Mouse (Mus musculus) thymus, adult 2 months (tissue): ENCODE measurements around the gene Flot2. TPM values are rescaled to one million over a fixed set of nuclear protein-coding genes. Genes with fewer than 3 reads are reported as not detected.
A peak's percentile ranks its signal among the peaks of the same experiment; 100 is the strongest.

Experiments used
- DNase-seq: peaks from one replicate; pipeline ENCODE4 v3.0.0; 2021
- H3K27ac ChIP-seq: fragments of 200-500 bp; 2 replicates; pipeline ENCODE4 v1.5.1; 2012; ENCODE audit warnings: low read length, control low read depth; ENCODE audit not compliant: control insufficient read depth, insufficient read depth
- H3K27me3 ChIP-seq: fragments of 200-500 bp; 2 replicates; pipeline ENCODE4 v1.6.1; 2012; ENCODE audit warnings: mild to moderate bottlenecking, low read length, moderate library complexity, mixed read lengths; ENCODE audit not compliant: control insufficient read depth, insufficient read depth
- H3K36me3 ChIP-seq: fragments of 200-500 bp; 2 replicates; pipeline ENCODE4 v1.6.1; 2012; ENCODE audit warnings: mild to moderate bottlenecking, low read length, moderate library complexity; ENCODE audit not compliant: control insufficient read depth, insufficient read depth
- H3K4me1 ChIP-seq: fragments of 200-500 bp; replicated peaks from 2 replicates; pipeline ENCODE4 v1.6.1; 2012; ENCODE audit warnings: low read length; ENCODE audit not compliant: control insufficient read depth, insufficient read depth
- H3K4me3 ChIP-seq: fragments of 200-500 bp; 2 replicates; pipeline ENCODE4 v1.5.1; 2012; ENCODE audit warnings: mild to moderate bottlenecking, low read length, control low read depth, moderate library complexity; ENCODE audit not compliant: control insufficient read depth, insufficient read depth
- CTCF ChIP-seq: fragments of 200-500 bp; IDR thresholded peaks from 2 replicates; pipeline ENCODE4 v1.5.1; 2012; ENCODE audit warnings: mild to moderate bottlenecking, control low read depth, low read length, moderate library complexity, borderline replicate concordance; ENCODE audit not compliant: control insufficient read depth, poor library complexity, insufficient read depth; ENCODE audit errors: extremely low read depth
- POLR2A ChIP-seq: fragments of 200-500 bp; IDR thresholded peaks from 2 replicates; pipeline ENCODE4 v1.6.1; 2012; ENCODE audit warnings: mild to moderate bottlenecking, low read length, control low read depth, moderate library complexity; ENCODE audit not compliant: control insufficient read depth, poor library complexity, insufficient read depth; ENCODE audit errors: extremely low read depth
- WGBS: fragments of 180-500 bp; shearing (Covaris S2); methylation state at CpG from one replicate; pipeline ENCODE4 v1.1.7; 2018; 5-methylcytosine and 5-hydroxymethylcytosine counted together
- polyA plus RNA-seq: library from polyadenylated mRNA; depleted of rRNA; stranded (reverse); fragments of >200 nt; gene quantifications from 2 replicates; pipeline ENCODE4 v1.2.3, GENCODE M21; 2012

Flot2 gene
- polyA plus RNA-seq, 1 experiment, result 136 TPM

DNA sequence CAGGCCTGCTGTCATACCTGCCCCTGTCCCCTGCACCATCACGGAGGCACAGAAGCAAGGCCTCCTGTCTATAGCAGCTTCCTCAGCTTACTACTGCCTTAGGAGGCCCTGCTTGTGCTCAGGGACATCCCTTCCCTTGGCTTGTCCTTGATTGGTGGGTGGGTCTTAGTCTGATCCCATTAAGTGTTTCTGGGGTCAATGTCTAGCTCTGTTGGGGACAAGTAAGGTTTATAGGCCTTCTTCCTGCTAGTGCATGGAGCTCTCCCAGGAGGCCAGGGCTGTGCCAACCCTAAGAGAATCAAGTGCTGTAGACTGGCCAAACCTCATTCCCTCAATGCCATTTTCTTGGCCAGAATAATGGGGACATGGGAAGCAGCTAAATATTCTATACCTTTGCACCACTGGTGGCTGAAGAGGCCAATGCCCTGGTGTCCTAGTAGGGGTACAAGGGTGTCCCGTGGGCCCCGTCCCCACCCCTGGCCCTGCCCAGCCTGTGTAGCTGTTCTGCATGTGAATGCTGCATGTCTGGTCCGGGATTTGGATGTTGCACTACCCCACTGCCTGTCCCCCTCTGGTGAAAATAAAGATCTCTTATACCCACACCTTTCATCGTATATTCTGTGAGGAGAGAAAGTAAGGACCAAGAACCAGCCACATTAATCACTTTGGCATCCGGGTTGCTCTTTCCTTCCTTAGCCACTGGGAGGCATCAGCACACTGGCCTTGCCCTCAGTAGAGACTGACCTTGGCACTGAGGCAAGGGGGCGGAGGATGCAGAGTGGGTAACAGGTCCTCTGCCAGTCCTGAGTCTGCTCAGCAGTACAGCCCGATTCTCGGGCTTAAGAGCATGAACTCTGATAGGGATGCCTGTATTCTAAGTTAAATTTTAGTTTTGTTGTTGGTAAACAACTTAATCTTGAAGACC is 22.4 kb downstream of the Flot2 start:
- 56% methylated on average over 9 of the region's 9 CpGs for WGBS
- TF ChIP-seq CTCF (peak; percentile 55; the same call in 1 of the 2 replicates), POLR2A (no peak)
- H3K27me3 ChIP-seq, result no peaks in the 10 kb centered on the region
- DNase-seq, result peak; percentile 30
- H3K4me1 ChIP-seq, result peaks cover 6% of the 10 kb centered on the region
- H3K4me3 ChIP-seq, result no peak overlapping the region
- peaks cover 3% of the 10 kb centered on the region; the same call in 1 of the 2 replicates for H3K36me3 ChIP-seq
- no peak overlapping the region for H3K27ac ChIP-seq

DNA sequence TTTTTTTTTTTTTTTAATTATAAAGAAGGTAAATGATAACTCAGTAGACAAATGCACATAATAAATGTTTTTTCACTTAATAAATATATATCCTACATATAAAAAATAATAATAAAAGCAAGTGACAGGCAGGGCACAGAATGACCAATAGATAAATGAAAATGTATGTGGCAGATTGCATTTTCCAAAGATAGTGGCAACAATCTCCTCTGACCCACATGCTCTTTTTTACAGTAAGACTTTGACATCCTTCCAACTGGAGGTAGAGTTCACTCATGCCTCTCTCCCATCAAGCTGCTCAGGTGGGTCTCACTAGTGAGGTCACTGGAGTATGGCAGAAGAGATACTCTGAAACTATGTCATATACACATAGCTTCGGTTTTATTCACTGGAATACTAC is 24.8 kb downstream of the Flot2 start:
- no peak overlapping the region for H3K4me3 ChIP-seq
- H3K27ac ChIP-seq, result no peak overlapping the region
- H3K36me3 ChIP-seq, result peaks cover 3% of the 10 kb centered on the region; the same call in 1 of the 2 replicates
- H3K27me3 ChIP-seq, result no peaks in the 10 kb centered on the region
- H3K4me1 ChIP-seq, result peaks cover 9% of the 10 kb centered on the region
- DNase-seq, result no peak
- TF ChIP-seq POLR2A (no peak), CTCF (no peak)
- 93% methylated on average over 1 of the region's 1 CpGs for WGBS

GRCm38 (mm10) chr11:78065906-78066305 is 28.2 kb downstream of the Flot2 start:
- WGBS, result 93% methylated on average over 2 of the region's 2 CpGs
- H3K4me3 ChIP-seq, result no peak overlapping the region

GRCm38 (mm10) chr11:78066641-78067040 is 28.9 kb downstream of the Flot2 start:
- Histone ChIP-seq H3K4me3 (no peak overlapping the region), H3K4me1 (peaks cover 4% of the 10 kb centered on the region; the same call in 1 of the 2 replicates), H3K27me3 (no peaks in the 10 kb centered on the region), H3K36me3 (no peaks in the 10 kb centered on the region), H3K27ac (no peak overlapping the region)
- no peak for DNase-seq
- 89% methylated on average over 2 of the region's 2 CpGs for WGBS
- TF ChIP-seq POLR2A, result no peak
- TF ChIP-seq CTCF, result no peak

More at GRCm38 (mm10) chr11:78065906-78066305, 28.2 kb downstream of the Flot2 start:
- peaks cover 8% of the 10 kb centered on the region for H3K4me1 ChIP-seq
- no peak for DNase-seq
- no peak overlapping the region for H3K27ac ChIP-seq
- no peaks in the 10 kb centered on the region for H3K36me3 ChIP-seq
- TF ChIP-seq CTCF (no peak), POLR2A (no peak)
- no peaks in the 10 kb centered on the region for H3K27me3 ChIP-seq

DNA sequence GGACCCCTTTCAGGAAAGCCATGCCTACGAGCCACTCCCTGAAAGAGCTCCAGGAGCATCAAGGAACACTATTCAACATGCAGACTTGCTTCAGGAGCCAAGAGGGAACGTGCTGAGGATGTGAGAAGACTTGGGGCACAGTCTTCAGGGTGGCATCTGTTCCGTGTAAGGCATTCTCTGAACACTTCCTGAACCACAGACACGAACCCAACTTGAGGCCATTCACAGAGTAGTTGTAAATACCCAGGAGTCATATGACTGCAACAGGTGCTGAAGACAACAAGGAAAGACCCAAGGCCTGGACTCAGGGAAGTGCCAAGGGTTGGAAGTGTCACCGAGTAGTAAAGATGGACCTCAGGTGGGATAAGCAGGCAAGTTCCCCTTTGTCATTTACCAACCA is 29.8 kb downstream of the Flot2 start:
- Histone ChIP-seq H3K27me3 (no peaks in the 10 kb centered on the region), H3K4me3 (no peak overlapping the region), H3K36me3 (no peaks in the 10 kb centered on the region), H3K27ac (no peak overlapping the region), H3K4me1 (0 out of 2 replicates have a peak, but pooled peaks cover 4% of the 10 kb centered on the region)
- DNase-seq, result no peak
- TF ChIP-seq POLR2A, result no peak
- TF ChIP-seq CTCF, result no peak
- WGBS, result 60% methylated on average over 5 of the region's 5 CpGs

DNA sequence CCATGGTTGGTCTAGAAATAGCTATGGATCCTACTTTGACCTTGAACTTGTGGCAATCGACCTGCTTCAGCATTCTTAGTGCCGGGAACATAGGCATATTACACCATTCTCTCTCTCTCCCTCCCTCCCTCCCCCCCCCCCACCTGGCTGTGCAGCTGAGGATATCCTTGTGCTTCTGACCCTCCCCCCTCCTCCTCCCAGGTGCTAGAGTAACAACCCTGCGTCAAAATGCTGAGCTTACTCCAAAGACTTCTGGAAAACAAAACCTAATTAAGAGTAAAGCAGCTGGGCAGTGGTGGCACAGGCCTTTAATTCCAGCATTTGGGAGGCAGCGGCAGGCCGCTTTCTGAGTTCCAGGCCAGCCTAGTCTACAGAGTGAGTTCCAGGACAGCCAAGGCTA is 31.4 kb downstream of the Flot2 start:
- DNase-seq, result no peak
- no peaks in the 10 kb centered on the region for H3K27me3 ChIP-seq
- 91% methylated on average over 5 of the region's 5 CpGs for WGBS
- H3K4me1 ChIP-seq, result 0 out of 2 replicates have a peak, but pooled peaks cover 4% of the 10 kb centered on the region
- H3K4me3 ChIP-seq, result no peak overlapping the region
- H3K36me3 ChIP-seq, result peaks cover 2% of the 10 kb centered on the region; the same call in 1 of the 2 replicates
- no peak overlapping the region for H3K27ac ChIP-seq
- TF ChIP-seq CTCF, result no peak
- TF ChIP-seq POLR2A, result no peak

GRCm38 (mm10) chr11:78069646-78070045 is 31.9 kb downstream of the Flot2 start:
- Histone ChIP-seq H3K27ac (no peak overlapping the region), H3K4me3 (no peak overlapping the region), H3K27me3 (no peaks in the 10 kb centered on the region), H3K36me3 (peaks cover 7% of the 10 kb centered on the region; the same call in 1 of the 2 replicates), H3K4me1 (0 out of 2 replicates have a peak, but pooled peaks cover 4% of the 10 kb centered on the region)
- no peak for DNase-seq
- TF ChIP-seq POLR2A (no peak), CTCF (no peak)
- WGBS, result 99% methylated on average over 6 of the region's 6 CpGs
